In the genomic region with DNA sequence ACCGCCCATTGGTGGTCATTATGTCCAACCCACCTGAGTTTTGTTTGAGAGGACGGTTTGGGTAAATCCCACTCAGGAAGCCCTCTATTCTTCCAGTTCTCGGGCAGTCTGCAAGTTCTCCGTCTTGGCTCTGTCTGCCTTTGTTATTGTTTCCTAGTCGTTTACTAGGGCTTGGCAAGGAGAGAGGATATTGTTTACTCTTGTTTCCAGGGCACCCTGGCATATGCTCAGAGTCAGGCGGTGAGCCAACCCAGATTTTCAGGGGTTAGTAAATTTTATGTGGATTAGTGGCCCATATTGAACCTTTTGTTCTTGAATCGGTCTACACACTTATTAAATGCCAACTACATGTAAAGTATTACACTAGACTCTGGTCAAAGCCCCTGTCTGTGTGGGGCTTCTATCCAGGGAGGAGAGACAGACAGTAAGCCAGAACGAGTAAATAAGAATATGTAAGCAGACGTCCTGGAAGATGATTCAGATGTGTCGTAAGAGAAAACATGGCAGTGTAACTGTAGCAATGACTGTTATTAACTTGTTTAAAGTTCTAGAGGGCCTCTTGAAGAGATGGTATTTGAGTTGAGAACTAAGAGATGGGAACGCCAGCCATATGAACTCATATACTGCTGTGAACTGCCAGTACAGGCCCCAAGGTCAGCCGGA, we compare ENCODE assay signal across 9 mouse cellular contexts. TPM values are rescaled to one million over a fixed set of nuclear protein-coding genes. Genes with fewer than 3 reads are reported as not detected.
DNase-seq lines count a peak whose midpoint lies in the region; ATAC-seq and TF ChIP-seq lines count a peak whose summit lies in the region.
"Had no signal": no experiment of that assay in that cellular context is flagged by ENCODE, and none has a peak within 500 bp of the region (broad histone marks: within the 10 kb centered on the region; RNA-seq: fewer than 3 reads in every experiment).

No protein-coding gene starts in this region.

- TF ChIP-seq CTCF in forebrain, postnatal 0 days (IDR thresholded peaks at IDR 0.05; ENCODE audit: low read depth), result no peak

- no peak overlapping the region for H3K9ac ChIP-seq in heart, embryonic 15.5 days
- H3K9ac ChIP-seq in forebrain, postnatal 0 days, result no peak overlapping the region
- no peak overlapping the region for H3K9ac ChIP-seq in midbrain, embryonic 11.5 days (ENCODE audit: low read length)

- ATAC-seq in heart, embryonic 15.5 days (replicated peaks; ENCODE audit: insufficient number of reproducible peaks, insufficient read depth, low FRiP score, low read depth), result no peak
- ATAC-seq in forebrain, postnatal 0 days, result peak; percentile 32; the same call in 1 of the 2 replicates
- no peak for ATAC-seq in midbrain, embryonic 11.5 days (ENCODE audit: low FRiP score)

- no peak overlapping the region for H3K4me3 ChIP-seq in heart, embryonic 15.5 days
- no peak overlapping the region for H3K4me3 ChIP-seq in forebrain, postnatal 0 days (ENCODE audit: low read depth, low read length)
- no peak overlapping the region for H3K4me3 ChIP-seq in midbrain, embryonic 11.5 days (ENCODE audit: low read depth, low read length)

- DNase-seq in heart, adult 9 months (ENCODE audit: low spot score in 2 of 2), result no peak
- peak; percentile 65 for DNase-seq in NIH3T3 (ENCODE audit: low read depth)
- peak; percentile 65 for DNase-seq in forebrain, postnatal 0 days
- DNase-seq in midbrain, embryonic 11.5 days (ENCODE audit: low spot score, missing footprints), result no peak
- no peak for DNase-seq in layer of hippocampus, postnatal 36 days
- no peak for DNase-seq in frontal cortex, adult 2 months (ENCODE audit: extremely low spot score in 1 of 2, low spot score in 1 of 2)
- no peak for DNase-seq in right cerebral cortex, postnatal 36 days (ENCODE audit: low spot score in 2 of 2)

- 70% methylated on average over 12 of the region's 12 CpGs for WGBS in heart, embryonic 15.5 days
- 24% methylated on average over 12 of the region's 12 CpGs for WGBS in forebrain, postnatal 0 days
- WGBS in midbrain, embryonic 11.5 days, result 85% methylated on average over 12 of the region's 12 CpGs

- no peak overlapping the region for H3K4me2 ChIP-seq in heart, embryonic 15.5 days
- peak overlapping the region; percentile 35 for H3K4me2 ChIP-seq in forebrain, postnatal 0 days (ENCODE audit: low read depth)
- H3K4me2 ChIP-seq in midbrain, embryonic 11.5 days, result no peak overlapping the region

- no peaks in the 10 kb centered on the region for H3K27me3 ChIP-seq in heart, embryonic 15.5 days
- no peaks in the 10 kb centered on the region for H3K27me3 ChIP-seq in forebrain, postnatal 0 days (ENCODE audit: insufficient read depth, low read length)
- H3K27me3 ChIP-seq in midbrain, embryonic 11.5 days (ENCODE audit: control insufficient read depth, insufficient read depth, low read length), result no peaks in the 10 kb centered on the region

- H3K36me3 ChIP-seq in heart, embryonic 15.5 days, result no peaks in the 10 kb centered on the region
- no peaks in the 10 kb centered on the region for H3K36me3 ChIP-seq in forebrain, postnatal 0 days (ENCODE audit: insufficient read depth)
- H3K36me3 ChIP-seq in midbrain, embryonic 11.5 days (ENCODE audit: control insufficient read depth, insufficient read depth, low read length), result no peaks in the 10 kb centered on the region

- H3K9me3 ChIP-seq in heart, embryonic 15.5 days (replicated peaks), result no peaks in the 10 kb centered on the region
- H3K9me3 ChIP-seq in forebrain, postnatal 0 days (ENCODE audit: low read length), result no peaks in the 10 kb centered on the region
- H3K9me3 ChIP-seq in midbrain, embryonic 11.5 days (ENCODE audit: control insufficient read depth, low read length), result no peaks in the 10 kb centered on the region

- H3K27ac ChIP-seq in heart, embryonic 15.5 days, result 0 out of 2 replicates have a peak overlapping the region, but pooled peaks have one; percentile 16
- peak overlapping the region; percentile 73 for H3K27ac ChIP-seq in forebrain, postnatal 0 days (ENCODE audit: low read depth, low read length)
- peak overlapping the region; percentile 71 for H3K27ac ChIP-seq in midbrain, embryonic 11.5 days (ENCODE audit: low read depth, low read length)
- H3K27ac ChIP-seq: macrophage had no signal

- H3K4me1 ChIP-seq in heart, embryonic 15.5 days (replicated peaks), result peaks cover 28% of the 10 kb centered on the region
- peaks cover 24% of the 10 kb centered on the region for H3K4me1 ChIP-seq in forebrain, postnatal 0 days (ENCODE audit: insufficient read depth)
- peaks cover 7% of the 10 kb centered on the region for H3K4me1 ChIP-seq in midbrain, embryonic 11.5 days (ENCODE audit: control insufficient read depth, insufficient read depth, low read length)

RNA-seq across cellular contexts. Expression of a gene that starts 13.9 kb away (rescaled TPM):
- polyA plus RNA-seq in heart, embryonic 15.5 days (2015; fragmentation: Nextera tagmentation; extraction: Ambion mirVana), result 27.3 and 34.8 TPM in 2 replicates
- 43.8 and 49.9 TPM in 2 replicates for total RNA-seq in forebrain, postnatal 0 days (2014; rRNA removed)
- 48.2 and 49.5 TPM in 2 replicates for polyA plus RNA-seq in forebrain, postnatal 0 days (2015; fragmentation: Nextera tagmentation; extraction: Ambion mirVana)
- 98.8 and 109 TPM in 2 replicates for polyA plus RNA-seq in midbrain, embryonic 11.5 days (2014; fragmentation: Nextera tagmentation; extraction: Ambion mirVana)
- 10 to 100 TPM; 30.6 to 33.0 TPM for total RNA-seq in layer of hippocampus, postnatal 36 days (2021)
- polyA plus RNA-seq in frontal cortex, adult 2 months (2012; rRNA removed), result 29.1 and 30.8 TPM in 2 replicates

Comparison
In these comparisons a context has a peak if more than half of its experiments do, and no peak if none do; other contexts are left out.
1. H3K27ac ChIP-seq: peak in every context shown above with its lines; median percentile 73 in forebrain, postnatal 0 days; 71 in midbrain, embryonic 11.5 days; 16 in heart, embryonic 15.5 days.
2. DNase-seq: peak in NIH3T3 (single experiment) and forebrain, postnatal 0 days (single experiment); none in heart, adult 9 months (0 of 2), midbrain, embryonic 11.5 days (single experiment), layer of hippocampus, postnatal 36 days (0 of 2), frontal cortex, adult 2 months (0 of 2) and right cerebral cortex, postnatal 36 days (0 of 2).